Mouse (Mus musculus) intestine, embryonic 16.5 days (tissue): ENCODE results near the gene Epha7. TPM values are rescaled to one million over a fixed set of nuclear protein-coding genes. Genes with fewer than 3 reads are reported as not detected.

ENCODE experiments used
- ATAC-seq: fragments of 200-750 bp; cut with Nextera tagmentation; 2 replicates; pipeline ENCODE4 v1.8.0; 2017; ENCODE audit warnings: moderate TSS enrichment, moderate library complexity
- H3K27ac ChIP-seq: fragments of 300-500 bp; sonication (generic); 2 replicates; pipeline ENCODE4 v1.5.1; 2014; ENCODE audit warnings: mild to moderate bottlenecking, low read length
- H3K27me3 ChIP-seq: fragments of 300-500 bp; sonication (generic); replicated peaks from 2 replicates; pipeline ENCODE4 v1.6.1; 2014; ENCODE audit warnings: low read length, control low read depth, mixed read lengths; ENCODE audit not compliant: control insufficient read depth, insufficient read depth
- H3K36me3 ChIP-seq: fragments of 300-500 bp; sonication (generic); 2 replicates; pipeline ENCODE4 v1.6.1; 2014; ENCODE audit warnings: low read length, control low read depth; ENCODE audit not compliant: control insufficient read depth, insufficient read depth
- H3K4me1 ChIP-seq: fragments of 300-500 bp; sonication (generic); 2 replicates; pipeline ENCODE4 v1.6.1; 2014; ENCODE audit warnings: low read length, control low read depth, mixed read lengths; ENCODE audit not compliant: control insufficient read depth, insufficient read depth
- H3K4me2 ChIP-seq: fragments of 300-500 bp; sonication (generic); 2 replicates; pipeline ENCODE4 v1.6.1; 2014; ENCODE audit warnings: low read depth, low read length, control low read depth
- H3K4me3 ChIP-seq: fragments of 300-500 bp; sonication (generic); 2 replicates; pipeline ENCODE4 v1.5.1; 2014; ENCODE audit warnings: mild to moderate bottlenecking, low read length
- H3K9ac ChIP-seq: fragments of 300-500 bp; sonication (generic); 2 replicates; pipeline ENCODE4 v1.6.1; 2014; ENCODE audit warnings: low read depth, low read length
- H3K9me3 ChIP-seq: fragments of 300-500 bp; sonication (generic); 2 replicates; pipeline ENCODE4 v1.6.1; 2016; ENCODE audit warnings: low read length, control low read depth; ENCODE audit not compliant: control insufficient read depth
- WGBS: fragments of 180-500 bp; shearing (Covaris S2); extraction: QIAGEN DNeasy Blood & Tissue Kit; methylation state at CpG from one replicate; pipeline ENCODE4 v1.1.7; 2014; 5-methylcytosine and 5-hydroxymethylcytosine counted together
- polyA plus RNA-seq: library from polyadenylated mRNA; unstranded; fragments of >200 nt; fragmentation: Nextera tagmentation; extraction: Ambion mirVana; gene quantifications from 2 replicates; pipeline ENCODE4 v1.2.1, GENCODE M21; 2015

Epha7 gene
- polyA plus RNA-seq, 1 experiment from 2014 or later, result 16.3 TPM

GRCm38 (mm10) chr4:28920645-28921044, 107.7 kb downstream of the Epha7 start:
- Histone ChIP-seq H3K36me3 (no peaks in the 10 kb centered on the region), H3K27ac (no peak overlapping the region), H3K9me3 (no peaks in the 10 kb centered on the region), H3K4me2 (no peak overlapping the region), H3K27me3 (no peaks in the 10 kb centered on the region), H3K4me1 (no peaks in the 10 kb centered on the region), H3K9ac (no peak overlapping the region), H3K4me3 (no peak overlapping the region)
- WGBS, result 87% methylated on average over 6 of the region's 6 CpGs
- ATAC-seq, result no peak

GRCm38 (mm10) chr4:28926072-28926471, 113.1 kb downstream of the Epha7 start:
- Histone ChIP-seq H3K36me3 (no peaks in the 10 kb centered on the region), H3K9ac (no peak overlapping the region), H3K27ac (no peak overlapping the region), H3K27me3 (no peaks in the 10 kb centered on the region), H3K4me2 (no peak overlapping the region), H3K4me1 (no peaks in the 10 kb centered on the region), H3K9me3 (no peaks in the 10 kb centered on the region), H3K4me3 (no peak overlapping the region)
- ATAC-seq, result no peak
- WGBS, result 69% methylated on average over 4 of the region's 4 CpGs

DNA sequence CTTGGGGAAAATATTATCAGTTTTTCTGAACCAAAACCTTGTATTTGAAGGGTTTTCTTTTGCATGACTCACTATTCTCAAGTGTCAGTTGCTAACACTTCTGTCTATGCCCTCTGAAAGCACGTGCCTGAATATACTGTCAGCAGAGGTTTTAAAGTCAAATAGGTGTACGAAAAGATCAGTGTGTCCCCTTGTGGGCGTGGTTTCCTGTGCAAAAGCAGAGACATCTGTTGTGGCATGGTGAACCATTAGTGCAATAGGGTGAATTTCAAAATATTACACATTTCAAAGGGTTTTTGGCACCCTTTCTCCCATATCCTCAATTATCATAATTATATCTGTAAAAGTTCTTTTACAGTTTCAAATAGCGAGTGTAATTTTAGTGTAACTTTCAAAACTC, 120.5 kb downstream of the Epha7 start:
- no peak overlapping the region for H3K4me3 ChIP-seq
- no peak for ATAC-seq
- H3K36me3 ChIP-seq, result no peaks in the 10 kb centered on the region
- H3K27me3 ChIP-seq, result no peaks in the 10 kb centered on the region
- no peaks in the 10 kb centered on the region for H3K4me1 ChIP-seq
- H3K27ac ChIP-seq, result no peak overlapping the region
- no peak overlapping the region for H3K4me2 ChIP-seq
- 87% methylated on average over 4 of the region's 4 CpGs for WGBS
- H3K9me3 ChIP-seq, result no peaks in the 10 kb centered on the region
- H3K9ac ChIP-seq, result no peak overlapping the region

DNA sequence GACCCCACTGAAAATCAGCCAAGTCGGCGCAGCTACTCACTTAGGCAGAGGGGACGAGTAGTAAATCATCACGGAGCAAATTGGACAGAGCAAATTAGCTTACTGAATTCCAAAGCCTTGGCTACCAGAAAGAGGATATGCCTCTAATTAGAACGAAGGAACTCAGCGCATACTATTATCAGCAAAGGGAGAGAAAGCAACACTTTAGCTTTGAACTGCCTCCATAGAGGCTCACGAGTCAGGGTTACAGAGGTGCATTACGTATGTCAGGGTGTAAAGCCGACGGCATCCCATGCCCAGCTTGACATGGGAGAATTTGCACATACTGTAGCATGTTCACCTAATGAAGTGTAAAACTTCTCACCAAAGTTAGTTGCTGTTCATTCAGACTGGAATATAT, 121.9 kb downstream of the Epha7 start:
- no peaks in the 10 kb centered on the region for H3K27me3 ChIP-seq
- H3K36me3 ChIP-seq, result no peaks in the 10 kb centered on the region
- no peaks in the 10 kb centered on the region for H3K4me1 ChIP-seq
- no peak for ATAC-seq
- H3K4me3 ChIP-seq, result no peak overlapping the region
- no peak overlapping the region for H3K9ac ChIP-seq
- H3K9me3 ChIP-seq, result no peaks in the 10 kb centered on the region
- 64% methylated on average over 10 of the region's 10 CpGs for WGBS
- H3K27ac ChIP-seq, result no peak overlapping the region
- H3K4me2 ChIP-seq, result no peak overlapping the region

GRCm38 (mm10) chr4:28935567-28935966, 122.6 kb downstream of the Epha7 start:
- no peak overlapping the region for H3K9ac ChIP-seq
- H3K27ac ChIP-seq, result no peak overlapping the region
- 80% methylated on average over 11 of the region's 11 CpGs for WGBS
- H3K27me3 ChIP-seq, result no peaks in the 10 kb centered on the region
- no peak overlapping the region for H3K4me3 ChIP-seq
- no peaks in the 10 kb centered on the region for H3K36me3 ChIP-seq
- no peaks in the 10 kb centered on the region for H3K9me3 ChIP-seq
- ATAC-seq, result no peak
- H3K4me1 ChIP-seq, result no peaks in the 10 kb centered on the region
- no peak overlapping the region for H3K4me2 ChIP-seq

DNA sequence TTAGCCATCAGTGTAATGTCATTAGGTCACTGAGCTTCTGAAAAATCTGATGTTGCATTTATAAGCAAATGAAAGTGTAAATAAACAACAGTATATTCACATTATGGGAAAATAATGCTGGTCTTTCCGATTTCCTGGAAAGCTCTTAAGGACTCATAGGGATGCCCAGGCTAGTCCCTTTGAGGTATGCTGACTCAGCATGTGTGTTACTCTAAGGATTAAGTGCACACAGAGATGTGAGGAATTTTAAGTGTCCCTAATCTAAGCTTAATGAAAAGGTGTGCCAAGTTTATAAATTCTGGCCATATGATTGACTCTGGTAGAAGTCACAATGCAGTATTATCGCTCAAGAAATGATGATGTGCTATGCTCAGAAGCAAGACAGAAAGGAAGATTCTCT, 127.8 kb downstream of the Epha7 start:
- H3K9me3 ChIP-seq, result no peaks in the 10 kb centered on the region
- no peak overlapping the region for H3K27ac ChIP-seq
- no peaks in the 10 kb centered on the region for H3K27me3 ChIP-seq
- no peak for ATAC-seq
- H3K4me2 ChIP-seq, result no peak overlapping the region
- no peak overlapping the region for H3K4me3 ChIP-seq
- H3K9ac ChIP-seq, result no peak overlapping the region
- H3K36me3 ChIP-seq, result no peaks in the 10 kb centered on the region
- no peaks in the 10 kb centered on the region for H3K4me1 ChIP-seq
- WGBS, result 87% methylated on average over 2 of the region's 2 CpGs

DNA sequence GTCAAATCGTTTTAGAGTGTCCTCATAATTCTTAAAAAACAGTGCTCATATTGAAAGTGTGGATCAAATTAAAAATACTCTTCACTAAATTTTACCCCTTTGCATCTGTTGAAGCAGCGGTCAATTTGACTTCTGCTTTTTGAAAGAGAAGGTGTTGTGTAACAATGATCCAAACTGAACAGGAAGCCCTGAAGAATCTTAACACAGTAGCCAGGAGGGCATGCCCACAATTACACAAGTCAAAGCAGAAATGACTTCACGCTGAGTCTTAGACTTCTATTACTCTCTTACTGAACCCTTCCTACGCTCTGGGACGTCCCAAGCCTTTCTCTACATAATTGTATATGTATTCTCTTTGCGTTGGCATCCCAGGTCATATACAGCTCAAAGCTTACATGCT, 131.3 kb downstream of the Epha7 start:
- Histone ChIP-seq H3K27ac (no peak overlapping the region), H3K4me2 (no peak overlapping the region), H3K36me3 (no peaks in the 10 kb centered on the region), H3K4me1 (no peaks in the 10 kb centered on the region), H3K9me3 (no peaks in the 10 kb centered on the region), H3K27me3 (no peaks in the 10 kb centered on the region), H3K9ac (no peak overlapping the region), H3K4me3 (no peak overlapping the region)
- WGBS, result 83% methylated on average over 6 of the region's 6 CpGs
- no peak for ATAC-seq

GRCm38 (mm10) chr4:28960889-28961560, 148.1 kb downstream of the Epha7 start:
- H3K4me2 ChIP-seq, result no peak overlapping the region
- 92% methylated on average over 9 of the region's 9 CpGs for WGBS
- no peak overlapping the region for H3K9ac ChIP-seq
- no peaks in the 10 kb centered on the region for H3K9me3 ChIP-seq
- ATAC-seq, result no peak
- no peaks in the 10 kb centered on the region for H3K27me3 ChIP-seq
- H3K27ac ChIP-seq, result no peak overlapping the region
- H3K4me1 ChIP-seq, result no peaks in the 10 kb centered on the region
- H3K36me3 ChIP-seq, result no peaks in the 10 kb centered on the region
- H3K4me3 ChIP-seq, result no peak overlapping the region

GRCm38 (mm10) chr4:28967584-28968315, 154.8 kb downstream of the Epha7 start:
- no peaks in the 10 kb centered on the region for H3K4me1 ChIP-seq
- H3K27ac ChIP-seq, result no peak overlapping the region
- H3K9ac ChIP-seq, result no peak overlapping the region
- 53% methylated on average over 3 of the region's 3 CpGs for WGBS
- H3K9me3 ChIP-seq, result no peaks in the 10 kb centered on the region
- no peaks in the 10 kb centered on the region for H3K36me3 ChIP-seq
- H3K4me2 ChIP-seq, result no peak overlapping the region
- no peak overlapping the region for H3K4me3 ChIP-seq
- H3K27me3 ChIP-seq, result no peaks in the 10 kb centered on the region
- ATAC-seq, result no peak
